Mouse (Mus musculus) testis, adult 2 months (tissue): ENCODE results near the gene Ptgds. TPM values are rescaled to one million over a fixed set of nuclear protein-coding genes. Genes with fewer than 3 reads are reported as not detected.

Source experiments
- H3K27ac ChIP-seq: fragments of 200-500 bp; 2 replicates; pipeline ENCODE4 v1.5.1; 2012; ENCODE audit warnings: low read depth, low read length; ENCODE audit not compliant: control insufficient read depth, insufficient read depth
- H3K27me3 ChIP-seq: fragments of 200-500 bp; 2 replicates; pipeline ENCODE4 v1.6.1; 2012; ENCODE audit warnings: mild to moderate bottlenecking, low read length, moderate library complexity; ENCODE audit not compliant: control insufficient read depth, insufficient read depth
- H3K36me3 ChIP-seq: fragments of 200-500 bp; 2 replicates; pipeline ENCODE4 v1.6.1; 2012; ENCODE audit warnings: mild to moderate bottlenecking, low read length; ENCODE audit not compliant: control insufficient read depth, insufficient read depth
- H3K4me1 ChIP-seq: fragments of 200-500 bp; 2 replicates; pipeline ENCODE4 v1.6.1; 2012; ENCODE audit warnings: low read length; ENCODE audit not compliant: control insufficient read depth, insufficient read depth
- H3K4me3 ChIP-seq: fragments of 200-500 bp; 2 replicates; pipeline ENCODE4 v1.5.1; 2012; ENCODE audit warnings: low read depth, mild to moderate bottlenecking, low read length, moderate library complexity, mixed read lengths; ENCODE audit not compliant: control insufficient read depth
- CTCF ChIP-seq: fragments of 200-500 bp; IDR thresholded peaks from 2 replicates; pipeline ENCODE4 v1.5.1; 2012; ENCODE audit warnings: low read depth, mild to moderate bottlenecking, inconsistent platforms, low read length, moderate library complexity; ENCODE audit not compliant: control insufficient read depth, insufficient read depth, insufficient replicate concordance
- POLR2A ChIP-seq: fragments of 200-500 bp; IDR thresholded peaks from 2 replicates; pipeline ENCODE4 v1.6.1; 2012; ENCODE audit warnings: low read depth, mild to moderate bottlenecking, inconsistent platforms, low read length, moderate library complexity; ENCODE audit not compliant: control insufficient read depth
- polyA plus RNA-seq: library from polyadenylated mRNA; depleted of rRNA; stranded (reverse); fragments of >200 nt; gene quantifications from 2 replicates; pipeline ENCODE4 v1.2.3, GENCODE M21; 2012

The Ptgds gene
- polyA plus RNA-seq, 1 experiment, result 311 TPM

GRCm38 (mm10) chr2:25493476-25493961, 23.7 kb upstream of the Ptgds start, which contains the start of gene Lcn12:
TSS of gene Lcn12 (minus strand) at chr2:25493911.
- Histone ChIP-seq H3K36me3 (no peaks in the 10 kb centered on the region), H3K4me1 (no peaks in the 10 kb centered on the region), H3K27me3 (no peaks in the 10 kb centered on the region), H3K4me3 (no peak within 1 kb of the TSS), H3K27ac (no peak within 1 kb of the TSS)
- TF ChIP-seq POLR2A, result no peak
- no peak for TF ChIP-seq CTCF

- TF ChIP-seq POLR2A, result no peak
- TF ChIP-seq CTCF, result no peak
- no peaks in the 10 kb centered on the region for H3K4me1 ChIP-seq
- H3K27ac ChIP-seq, result no peak overlapping the region
- no peak overlapping the region for H3K4me3 ChIP-seq
- H3K27me3 ChIP-seq, result no peaks in the 10 kb centered on the region
- no peaks in the 10 kb centered on the region for H3K36me3 ChIP-seq
Observed at GRCm38 (mm10) chr2:25492988-25493387, 23.1 kb upstream of the Ptgds start.

- Histone ChIP-seq H3K4me3 (no peak overlapping the region), H3K4me1 (no peaks in the 10 kb centered on the region), H3K27ac (no peak overlapping the region), H3K36me3 (no peaks in the 10 kb centered on the region), H3K27me3 (no peaks in the 10 kb centered on the region)
- TF ChIP-seq CTCF, result no peak
- no peak for TF ChIP-seq POLR2A
Observed at GRCm38 (mm10) chr2:25488671-25489068, 18.8 kb upstream of the Ptgds start.

GRCm38 (mm10) chr2:25487965-25488670, 18.3 kb upstream of the Ptgds start:
- Histone ChIP-seq H3K4me1 (no peaks in the 10 kb centered on the region), H3K4me3 (no peak overlapping the region), H3K27me3 (no peaks in the 10 kb centered on the region), H3K36me3 (no peaks in the 10 kb centered on the region), H3K27ac (no peak overlapping the region)
- no peak for TF ChIP-seq CTCF
- TF ChIP-seq POLR2A, result no peak

GRCm38 (mm10) chr2:25484901-25485647, 15.2 kb upstream of the Ptgds start:
- Histone ChIP-seq H3K27me3 (no peaks in the 10 kb centered on the region), H3K4me1 (no peaks in the 10 kb centered on the region), H3K27ac (no peak overlapping the region), H3K36me3 (no peaks in the 10 kb centered on the region), H3K4me3 (no peak overlapping the region)
- TF ChIP-seq POLR2A (no peak), CTCF (no peak)

- Histone ChIP-seq H3K27me3 (no peaks in the 10 kb centered on the region), H3K4me3 (no peak overlapping the region), H3K4me1 (no peaks in the 10 kb centered on the region), H3K27ac (no peak overlapping the region), H3K36me3 (no peaks in the 10 kb centered on the region)
- no peak for TF ChIP-seq POLR2A
- TF ChIP-seq CTCF, result 0 out of 2 replicates have a peak, but pooled peaks have one; percentile 34
Observed at GRCm38 (mm10) chr2:25482969-25483368, 13.1 kb upstream of the Ptgds start.

GRCm38 (mm10) chr2:25480541-25480940, 10.7 kb upstream of the Ptgds start:
- Histone ChIP-seq H3K4me3 (no peak overlapping the region), H3K36me3 (no peaks in the 10 kb centered on the region), H3K27ac (no peak overlapping the region; the same call in 1 of the 2 replicates), H3K27me3 (no peaks in the 10 kb centered on the region), H3K4me1 (0 out of 2 replicates have a peak, but pooled peaks cover 3% of the 10 kb centered on the region)
- TF ChIP-seq CTCF, result no peak
- TF ChIP-seq POLR2A, result no peak
